In the genomic region with DNA sequence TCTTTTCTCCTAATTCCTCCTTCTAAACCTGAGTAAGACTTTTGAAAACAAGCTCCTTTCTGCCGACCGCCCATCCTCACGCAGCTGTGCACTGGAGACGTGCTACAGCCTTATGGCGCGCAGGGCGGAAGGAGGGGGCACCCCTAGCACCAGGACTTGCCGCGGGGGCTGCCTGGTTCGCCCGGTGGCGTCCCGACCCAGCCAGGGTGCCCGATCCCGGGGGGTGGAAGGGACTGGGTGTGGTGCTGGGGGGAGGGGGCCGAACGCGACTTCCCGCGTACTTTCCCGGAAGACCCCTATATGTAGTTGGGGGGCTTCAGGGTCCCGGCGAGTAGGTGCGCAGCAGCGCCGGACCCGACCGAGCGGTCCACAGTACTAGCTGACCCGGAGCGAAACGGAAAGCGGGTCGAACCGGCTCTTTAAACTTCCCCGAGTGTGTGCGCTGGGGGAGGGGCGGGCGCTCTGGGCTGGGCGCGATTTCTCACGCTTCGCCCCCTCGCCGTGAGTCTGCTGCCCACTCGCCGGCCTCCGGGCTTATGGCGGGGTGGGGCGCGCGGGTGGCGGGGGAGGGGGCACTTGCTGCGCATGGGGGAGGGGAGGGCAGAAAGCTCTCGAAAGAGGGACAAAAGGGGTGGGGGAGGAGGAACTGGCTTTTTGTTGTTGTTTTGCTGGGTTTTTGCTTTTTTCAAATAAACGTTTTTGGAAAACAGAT, we compare ENCODE assay signal across 9 mouse cellular contexts. TPM values are rescaled to one million over a fixed set of nuclear protein-coding genes. Genes with fewer than 3 reads are reported as not detected.
DNase-seq lines count a peak whose midpoint lies in the region; ATAC-seq lines count a peak whose summit lies in the region.
"Had no signal": no experiment of that assay in that cellular context is flagged by ENCODE, and none has a peak within 500 bp of the region (broad histone marks: within the 10 kb centered on the region; RNA-seq: fewer than 3 reads in every experiment).

No protein-coding gene starts in this region.

- under 1% methylated on average over 52 of the region's 56 CpGs for WGBS in intestine, embryonic 14.5 days

- H3K4me3 ChIP-seq in erythroblast, embryonic 14.5 days (replicated peaks), result peak overlapping the region; percentile 93
- peak overlapping the region; percentile 98 for H3K4me3 ChIP-seq in intestine, embryonic 14.5 days (ENCODE audit: low read depth, low read length)

- peak overlapping the region; percentile 99 for H3K9ac ChIP-seq in intestine, embryonic 14.5 days (ENCODE audit: low read length)

- peaks cover 21% of the 10 kb centered on the region for H3K27me3 ChIP-seq in erythroblast, embryonic 14.5 days (ENCODE audit: control insufficient read depth)
- no peaks in the 10 kb centered on the region for H3K27me3 ChIP-seq in intestine, embryonic 14.5 days (replicated peaks; ENCODE audit: control insufficient read depth, insufficient read depth, low read length)
- H3K27me3 ChIP-seq: Patski had no signal

- peaks cover 80% of the 10 kb centered on the region for H3K4me1 ChIP-seq in erythroblast, embryonic 14.5 days (ENCODE audit: control insufficient read depth)
- H3K4me1 ChIP-seq in intestine, embryonic 14.5 days (replicated peaks; ENCODE audit: control insufficient read depth, insufficient read depth, low read length), result peaks cover 22% of the 10 kb centered on the region; the same call in 1 of the 2 replicates

- DNase-seq in embryo, embryonic 10 days (ENCODE audit: low spot score), result peak; percentile 81
- DNase-seq in gastrocnemius, postnatal 36 days, result peak; percentile 65 to 79
- DNase-seq in intestine, embryonic 14.5 days (ENCODE audit: low spot score), result peak; percentile 89
- peak; percentile 84 for DNase-seq in left cerebral cortex, postnatal 4 days
- peak; percentile 69 for DNase-seq in mesoderm, embryonic 11.5 days (ENCODE audit: low read depth, low spot score)
- peak; percentile 37 for DNase-seq in skeletal muscle tissue, adult 2 months (ENCODE audit: low read depth, low spot score)

- H3K36me3 ChIP-seq in erythroblast, embryonic 14.5 days (ENCODE audit: control insufficient read depth), result peaks cover 11% of the 10 kb centered on the region
- H3K36me3 ChIP-seq in intestine, embryonic 14.5 days (ENCODE audit: control insufficient read depth, insufficient read depth, low read length), result no peaks in the 10 kb centered on the region

- no peak for ATAC-seq in erythroblast, adult 5-6 weeks (replicated peaks; ENCODE audit: low FRiP score, poor library complexity, severe bottlenecking)
- ATAC-seq in intestine, embryonic 14.5 days (replicated peaks; ENCODE audit: low FRiP score, low TSS enrichment, low read depth), result peak; percentile 33; the same call in 1 of the 2 replicates

- intact Hi-C loops in gastrocnemius, postnatal 36 days (cut with DNase I), result no loop called here
- intact Hi-C loops in left cerebral cortex, postnatal 4 days (cut with DNase I), result no loop called here

- peak overlapping the region; percentile 99 for H3K27ac ChIP-seq in intestine, embryonic 14.5 days (ENCODE audit: low read depth)

- H3K4me2 ChIP-seq in intestine, embryonic 14.5 days (ENCODE audit: low read length), result peak overlapping the region; percentile 93

- no peaks in the 10 kb centered on the region for H3K9me3 ChIP-seq in erythroblast, embryonic 14.5 days (ENCODE audit: control insufficient read depth, low read length)
- no peaks in the 10 kb centered on the region for H3K9me3 ChIP-seq in intestine, embryonic 14.5 days (ENCODE audit: control insufficient read depth, low read length)

RNA-seq across cellular contexts. Expression of a gene that starts 2.3 kb away (rescaled TPM):
- 15.2 and 17.8 TPM in 2 replicates for polyA plus RNA-seq in erythroblast, embryonic 14.5 days (2012)
- total RNA-seq in erythroblast, adult 5-6 weeks (2015; ENCODE audit: low replicate concordance), result 71.1 and 137 TPM in 2 replicates
- total RNA-seq in erythroblast, adult 5-6 weeks (2017; ENCODE audit: low replicate concordance), result 126 and 136 TPM in 2 replicates
- total RNA-seq in gastrocnemius, postnatal 36 days (2021), result 10 to 100 TPM; 60.8 to 62.9 TPM
- polyA plus RNA-seq in intestine, embryonic 14.5 days (2014; fragmentation: Nextera tagmentation; extraction: Ambion mirVana), result 99.8 and 103 TPM in 2 replicates
- 100 to 1,000 TPM; 231 to 251 TPM for total RNA-seq in left cerebral cortex, postnatal 4 days (2021)

Comparison
In these comparisons a context has a peak if more than half of its experiments do, and no peak if none do; other contexts are left out.
1. DNase-seq: peak in every context shown above with its lines; median percentile 89 in intestine, embryonic 14.5 days; 84 in left cerebral cortex, postnatal 4 days; 81 in embryo, embryonic 10 days; 72 in gastrocnemius, postnatal 36 days; 69 in mesoderm, embryonic 11.5 days; 37 in skeletal muscle tissue, adult 2 months.